Mouse (Mus musculus) midbrain, postnatal 0 days (tissue): ENCODE results near the gene Apol9a. TPM values are rescaled to one million over a fixed set of nuclear protein-coding genes. Genes with fewer than 3 reads are reported as not detected.
A peak's percentile ranks its signal among the peaks of the same experiment; 100 is the strongest.

Experiments
- ATAC-seq: fragments of 200-750 bp; cut with Nextera tagmentation; 2 replicates; pipeline ENCODE4 v1.8.0; 2017; ENCODE audit warnings: moderate number of reproducible peaks, mild to moderate bottlenecking, moderate TSS enrichment, moderate library complexity; ENCODE audit not compliant: low FRiP score
- DNase-seq: peaks from one replicate; pipeline ENCODE4 v3.0.0-alpha.2; 2015; ENCODE audit warnings: low spot score
- H3K27ac ChIP-seq: fragments of 300-500 bp; sonication (generic); 2 replicates; pipeline ENCODE4 v1.5.1; 2014; ENCODE audit warnings: low read depth, mild to moderate bottlenecking, low read length, mixed read lengths
- H3K27me3 ChIP-seq: fragments of 300-500 bp; sonication (generic); 2 replicates; pipeline ENCODE4 v1.6.1; 2014; ENCODE audit warnings: low read length, control low read depth, mixed read lengths; ENCODE audit not compliant: insufficient read depth
- H3K36me3 ChIP-seq: fragments of 300-500 bp; sonication (generic); 2 replicates; pipeline ENCODE4 v1.6.1; 2014; ENCODE audit warnings: low read length, control low read depth, mixed read lengths; ENCODE audit not compliant: insufficient read depth
- H3K4me1 ChIP-seq: fragments of 300-500 bp; sonication (generic); 2 replicates; pipeline ENCODE4 v1.6.1; 2014; ENCODE audit warnings: mild to moderate bottlenecking, control low read depth, antibody characterized with exemption, low read length, mixed read lengths; ENCODE audit not compliant: insufficient read depth
- H3K4me2 ChIP-seq: fragments of 300-500 bp; sonication (generic); 2 replicates; pipeline ENCODE4 v1.6.1; 2014; ENCODE audit warnings: low read depth, mild to moderate bottlenecking, low read length, mixed read lengths; ENCODE audit not compliant: poor library complexity, severe bottlenecking
- H3K4me3 ChIP-seq: fragments of 300-500 bp; sonication (generic); 2 replicates; pipeline ENCODE4 v1.5.1; 2014; ENCODE audit warnings: low read depth, mild to moderate bottlenecking, low read length, moderate library complexity
- H3K9ac ChIP-seq: fragments of 300-500 bp; sonication (generic); replicated peaks from 2 replicates; pipeline ENCODE4 v1.6.1; 2014; ENCODE audit warnings: mild to moderate bottlenecking, low read length, moderate library complexity, mixed read lengths; ENCODE audit not compliant: poor library complexity, severe bottlenecking
- H3K9me3 ChIP-seq: fragments of 300-500 bp; sonication (generic); 2 replicates; pipeline ENCODE4 v1.6.1; 2016; ENCODE audit warnings: low read length, control low read depth
- CTCF ChIP-seq: IDR thresholded peaks from 2 replicates; pipeline ENCODE4 v1.5.1; 2016; ENCODE audit warnings: antibody characterized with exemption, mild to moderate bottlenecking
- WGBS: fragments of 180-500 bp; shearing (Covaris S2); extraction: QIAGEN DNeasy Blood & Tissue Kit; methylation state at CpG from one replicate; pipeline ENCODE4 v1.1.7; 2014; 5-methylcytosine and 5-hydroxymethylcytosine counted together
- polyA plus RNA-seq: library from polyadenylated mRNA; unstranded; fragments of >200 nt; fragmentation: Nextera tagmentation; extraction: Ambion mirVana; gene quantifications from 2 replicates; pipeline ENCODE4 v1.2.1, GENCODE M21; 2015
- total RNA-seq: library from RNA; depleted of rRNA; stranded (reverse); fragments of >200 nt; gene quantifications from 2 replicates; pipeline ENCODE4 v1.2.3, GENCODE M21; 2014

The Apol9a gene
- total and polyA plus RNA-seq, 2 experiments from 2014 or later: 0.16 to 0.39 TPM

- DNase-seq (no peak), ATAC-seq (no peak)
- 34% methylated on average over 5 of the region's 5 CpGs for WGBS
- TF ChIP-seq CTCF: no peak
- Histone ChIP-seq H3K4me1 (peaks cover 8% of the 10 kb centered on the region; the same call in 1 of the 2 replicates), H3K27ac (no peak overlapping the region), H3K9me3 (no peaks in the 10 kb centered on the region), H3K27me3 (no peaks in the 10 kb centered on the region), H3K36me3 (no peaks in the 10 kb centered on the region), H3K4me2 (no peak overlapping the region), H3K9ac (no peak overlapping the region), H3K4me3 (no peak overlapping the region)
These were observed 48.0 kb downstream of the Apol9a start for GRCm38 (mm10) chr15:77362952-77363351.

- WGBS: 92% methylated on average over 8 of the region's 8 CpGs
- H3K36me3 ChIP-seq: no peaks in the 10 kb centered on the region
- ATAC-seq: no peak
- no peaks in the 10 kb centered on the region for H3K27me3 ChIP-seq
- DNase-seq: no peak
- no peak overlapping the region for H3K27ac ChIP-seq
- H3K4me2 ChIP-seq: no peak overlapping the region
- TF ChIP-seq CTCF: no peak
- H3K4me1 ChIP-seq: 0 out of 2 replicates have a peak, but pooled peaks cover 8% of the 10 kb centered on the region
- H3K4me3 ChIP-seq: no peak overlapping the region
- H3K9me3 ChIP-seq: no peaks in the 10 kb centered on the region
- H3K9ac ChIP-seq: no peak overlapping the region
These were observed 51.0 kb downstream of the Apol9a start for GRCm38 (mm10) chr15:77359905-77360304.

GRCm38 (mm10) chr15:77359486-77359885 lies 51.4 kb downstream of the Apol9a start:
- 66% methylated on average over 9 of the region's 9 CpGs for WGBS
- Histone ChIP-seq H3K36me3 (no peaks in the 10 kb centered on the region), H3K4me1 (0 out of 2 replicates have a peak, but pooled peaks cover 12% of the 10 kb centered on the region), H3K27me3 (no peaks in the 10 kb centered on the region), H3K9ac (0 out of 2 replicates have a peak overlapping the region, but pooled peaks have one; percentile 5), H3K9me3 (no peaks in the 10 kb centered on the region), H3K27ac (peak overlapping the region; percentile 63; the same call in 1 of the 2 replicates), H3K4me2 (no peak overlapping the region), H3K4me3 (no peak overlapping the region)
- no peak for DNase-seq
- no peak for TF ChIP-seq CTCF
- no peak for ATAC-seq

- Histone ChIP-seq H3K4me1 (0 out of 2 replicates have a peak, but pooled peaks cover 12% of the 10 kb centered on the region), H3K27me3 (no peaks in the 10 kb centered on the region), H3K4me3 (peak overlapping the region; percentile 19), H3K36me3 (no peaks in the 10 kb centered on the region), H3K4me2 (peak overlapping the region; percentile 49), H3K27ac (peak overlapping the region; percentile 63), H3K9me3 (no peaks in the 10 kb centered on the region), H3K9ac (peak overlapping the region; percentile 56)
- ATAC-seq (peak; percentile 35; the same call in 1 of the 2 replicates), DNase-seq (no peak)
- no peak for TF ChIP-seq CTCF
- 12% methylated on average over 6 of the region's 6 CpGs for WGBS
These were observed 51.9 kb downstream of the Apol9a start for GRCm38 (mm10) chr15:77359084-77359483.

GRCm38 (mm10) chr15:77358320-77359040 lies 52.5 kb downstream of the Apol9a start:
- no peaks in the 10 kb centered on the region for H3K36me3 ChIP-seq
- peak overlapping the region; percentile 49 for H3K4me2 ChIP-seq
- peak overlapping the region; percentile 19 for H3K4me3 ChIP-seq
- 8% methylated on average over 28 of the region's 29 CpGs for WGBS
- H3K4me1 ChIP-seq: 0 out of 2 replicates have a peak, but pooled peaks cover 9% of the 10 kb centered on the region
- H3K27ac ChIP-seq: peak overlapping the region; percentile 63
- peak overlapping the region; percentile 56 for H3K9ac ChIP-seq
- peak; percentile 97 for TF ChIP-seq CTCF
- H3K9me3 ChIP-seq: no peaks in the 10 kb centered on the region
- DNase-seq: peak; percentile 93
- ATAC-seq: peak; percentile 75
- no peaks in the 10 kb centered on the region for H3K27me3 ChIP-seq

- Histone ChIP-seq H3K9me3 (no peaks in the 10 kb centered on the region), H3K4me1 (0 out of 2 replicates have a peak, but pooled peaks cover 12% of the 10 kb centered on the region), H3K4me3 (no peak overlapping the region), H3K36me3 (no peaks in the 10 kb centered on the region), H3K27ac (peak overlapping the region; percentile 32; the same call in 1 of the 2 replicates), H3K27me3 (no peaks in the 10 kb centered on the region), H3K9ac (peak overlapping the region; percentile 9; the same call in 1 of the 2 replicates), H3K4me2 (peak overlapping the region; percentile 33)
- WGBS: 10% methylated on average over 11 of the region's 11 CpGs
- ATAC-seq (peak; percentile 31), DNase-seq (peak; percentile 62)
- TF ChIP-seq CTCF: no peak
These were observed 54.6 kb downstream of the Apol9a start for GRCm38 (mm10) chr15:77356248-77356810.
